Mouse (Mus musculus) kidney, adult 2 months (tissue): ENCODE measurements around the gene Rnh1.
A peak's percentile ranks its signal among the peaks of the same experiment; 100 is the strongest.

Experiments
- CTCF ChIP-seq: fragments of 200-500 bp; conservative IDR thresholded peaks from 2 replicates; pipeline ENCODE4 v1.5.1; 2011; ENCODE audit warnings: low read depth, mild to moderate bottlenecking, control low read depth, low read length, moderate library complexity, mixed read lengths; ENCODE audit not compliant: insufficient read depth, insufficient read length
- POLR2A ChIP-seq: fragments of 200-500 bp; IDR thresholded peaks from one replicate; pipeline ENCODE4 v1.6.1; 2011; ENCODE audit warnings: low read depth, low read length, control low read depth

GRCm38 (mm10) chr7:141143112-141143511 is 29.5 kb downstream of the Rnh1 start:
- peak; percentile 58 for TF ChIP-seq CTCF
- no peak for TF ChIP-seq POLR2A
